Mouse (Mus musculus): Measurements from ENCODE around the gene Gm10282.

Gm10282 gene

GRCm38 (mm10) chr8:72305210-72305905, at the start of gene Gm10282:
Gene Gm10282, minus strand, starts transcription at chr8:72305260.
- DNase-seq (ENCODE audit: low spot score): no peak

GRCm38 (mm10) chr8:72354272-72354671, 49.2 kb upstream of the Gm10282 start:
- DNase-seq (ENCODE audit: low spot score): peak; percentile 68

- no peak for DNase-seq (ENCODE audit: low spot score)
Measured at GRCm38 (mm10) chr8:72353700-72354045, 48.6 kb upstream of the Gm10282 start.

GRCm38 (mm10) chr8:72352951-72353699, 48.1 kb upstream of the Gm10282 start:
- DNase-seq (ENCODE audit: low spot score): peak; percentile 47

- DNase-seq (ENCODE audit: low spot score): no peak
Measured at GRCm38 (mm10) chr8:72351405-72352005, 46.4 kb upstream of the Gm10282 start.

GRCm38 (mm10) chr8:72350727-72351126, 45.7 kb upstream of the Gm10282 start:
- no peak for DNase-seq (ENCODE audit: low spot score)

DNA sequence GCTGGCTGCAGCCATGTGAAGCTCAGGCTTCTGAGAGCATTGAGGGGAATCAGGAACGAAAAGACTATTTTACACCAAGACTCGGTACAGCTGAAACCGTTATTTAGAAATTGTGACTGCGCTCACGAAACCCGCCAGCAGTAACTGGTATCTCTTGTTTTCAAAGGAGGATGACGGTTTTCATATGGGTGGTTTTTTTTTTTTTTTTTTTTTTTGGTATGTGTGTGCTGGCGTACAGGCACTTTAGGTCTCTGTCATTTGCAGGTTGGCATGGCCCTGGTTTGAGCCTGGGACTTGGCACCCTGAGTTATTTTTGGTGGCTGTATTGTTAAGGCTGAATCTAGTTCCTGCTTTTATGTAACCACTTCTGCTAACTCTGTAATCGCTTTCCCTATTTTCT, 44.8 kb upstream of the Gm10282 start:
- no peak for DNase-seq (ENCODE audit: low spot score)

DNA sequence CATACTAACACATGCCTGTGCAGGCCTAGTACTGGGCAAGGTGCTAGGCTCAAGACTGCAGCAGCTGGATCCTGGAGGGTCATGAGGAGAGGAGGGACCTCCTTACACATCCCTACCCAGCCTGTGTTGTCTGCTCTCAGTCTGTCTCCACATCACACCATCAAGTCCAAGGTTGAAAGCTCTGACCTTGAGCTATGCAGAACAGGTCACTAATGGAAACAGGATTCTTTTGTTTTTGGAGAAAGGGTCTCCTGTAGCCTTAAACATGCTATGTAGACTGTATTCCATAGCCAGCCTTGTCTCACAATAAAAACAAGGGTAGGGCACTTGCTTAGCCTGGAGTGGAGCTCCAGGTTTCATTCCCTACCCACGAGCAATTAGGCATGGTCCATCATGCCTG, 43.9 kb upstream of the Gm10282 start:
- no peak for DNase-seq (ENCODE audit: low spot score)

DNA sequence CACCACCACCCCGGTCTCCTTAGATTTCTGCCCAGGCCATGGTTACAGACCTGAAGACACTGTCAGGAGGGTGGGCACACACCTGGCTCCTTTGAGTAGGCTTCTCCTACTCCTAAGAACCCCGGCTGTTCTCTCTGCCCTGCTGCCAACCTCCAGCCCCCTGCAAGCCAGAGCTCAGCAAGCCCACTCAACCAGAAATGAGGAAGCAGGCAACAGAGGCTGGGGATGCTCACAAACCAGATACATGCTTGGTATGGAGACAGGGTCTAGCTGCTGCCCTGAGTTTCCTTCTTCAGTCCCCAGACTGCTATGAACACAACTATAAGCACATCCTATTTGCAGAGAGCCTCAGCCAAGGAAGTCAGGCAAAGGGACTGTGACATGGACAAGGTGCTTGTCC, 43.1 kb upstream of the Gm10282 start:
- DNase-seq (ENCODE audit: low spot score): no peak

DNA sequence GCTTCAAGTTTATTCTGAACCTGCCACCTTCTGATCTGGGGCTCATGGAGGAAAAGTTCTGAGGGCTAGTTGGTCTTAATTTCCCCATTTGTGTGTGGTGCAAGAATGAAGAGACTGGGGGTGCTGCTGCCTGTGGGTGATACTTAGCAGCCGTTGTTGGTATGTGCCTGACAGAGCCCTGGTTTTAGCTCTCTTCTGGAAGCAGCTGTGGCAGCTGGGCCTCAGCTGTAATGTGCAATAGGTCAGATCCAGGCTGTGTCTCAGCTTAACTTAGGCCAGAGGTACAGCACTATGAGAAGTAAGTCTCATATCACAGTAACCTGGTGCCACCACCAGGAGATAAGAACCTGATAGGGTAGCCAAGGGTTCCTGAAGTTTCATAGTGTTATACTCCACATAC, 42.5 kb upstream of the Gm10282 start:
- DNase-seq (ENCODE audit: low spot score): no peak

GRCm38 (mm10) chr8:72343725-72344124, 38.7 kb upstream of the Gm10282 start:
- DNase-seq (ENCODE audit: low spot score): no peak

DNA sequence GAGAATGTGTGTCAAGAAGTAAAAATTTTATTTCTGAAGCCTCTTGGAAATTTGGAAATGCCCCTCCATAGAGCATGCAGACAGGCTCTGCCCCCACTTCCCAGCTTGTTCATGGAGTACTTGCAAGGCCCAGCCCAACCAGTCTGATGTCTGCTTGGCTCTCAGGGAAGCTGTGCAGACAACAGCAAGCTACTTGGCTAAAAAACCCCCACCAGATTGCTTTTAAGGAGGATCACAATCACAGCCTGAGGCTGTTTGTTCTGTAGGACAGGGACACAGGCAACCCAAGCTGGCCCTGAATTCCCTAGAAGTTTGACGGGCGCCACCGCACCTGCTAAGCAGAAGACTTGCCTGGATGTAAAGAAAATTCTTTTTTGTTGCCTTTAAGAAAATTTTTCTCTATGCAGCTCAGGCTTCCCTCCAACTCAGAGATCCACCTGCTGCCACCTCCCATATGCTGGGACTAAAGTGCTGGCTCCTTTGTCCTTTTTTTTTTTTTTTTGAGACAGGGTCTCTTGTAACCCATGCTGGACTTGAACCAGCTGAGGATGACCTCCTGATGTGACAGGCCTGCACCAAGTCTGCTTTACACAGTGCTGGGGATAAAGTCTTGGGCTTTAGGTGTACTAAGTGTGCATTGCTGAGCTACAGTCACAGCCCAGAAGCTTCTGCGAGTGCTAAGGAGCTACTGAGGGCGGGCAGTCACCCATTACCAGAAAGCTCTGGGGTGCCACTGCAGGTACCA, 37.7 kb upstream of the Gm10282 start:
- no peak for DNase-seq (ENCODE audit: low spot score)

DNA sequence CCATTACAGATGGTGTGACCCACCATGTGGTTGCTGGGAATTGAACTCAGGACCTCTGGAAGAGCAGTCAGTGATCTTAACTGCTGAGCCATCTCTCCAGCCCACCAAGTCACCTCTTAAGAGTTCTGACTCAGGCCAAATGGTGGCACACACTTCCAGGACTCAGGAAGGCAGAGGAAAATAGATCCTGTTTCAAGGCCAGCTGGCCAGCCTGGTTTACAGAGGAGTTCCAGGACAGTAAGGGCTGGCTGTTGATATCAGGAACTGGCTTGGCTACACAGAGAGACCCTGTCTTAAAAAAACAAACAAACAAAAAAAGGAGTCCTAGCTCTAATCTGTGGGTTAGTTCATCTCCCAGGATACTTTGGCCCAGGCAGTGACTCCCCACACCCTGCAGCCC, 32.0 kb upstream of the Gm10282 start:
- no peak for DNase-seq (ENCODE audit: low spot score)

DNA sequence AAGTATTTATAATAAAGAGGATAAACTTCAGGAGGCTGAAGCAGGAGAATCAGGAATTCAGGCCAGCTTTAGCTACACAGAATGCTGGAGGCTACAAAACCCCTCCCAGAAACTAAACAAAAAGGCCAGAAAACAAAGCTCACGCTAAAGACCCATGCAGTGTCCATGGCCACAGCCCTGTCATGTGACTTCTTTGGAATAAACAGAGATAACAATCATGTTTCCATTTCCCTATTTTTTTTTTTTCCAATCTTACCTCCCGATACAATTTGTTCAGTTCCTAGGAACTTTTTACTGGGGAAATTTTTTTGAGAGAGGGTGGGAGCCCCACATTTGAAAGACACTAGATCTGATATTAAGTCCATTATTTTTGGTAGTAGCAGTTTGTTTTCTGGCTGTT, 31.2 kb upstream of the Gm10282 start:
- no peak for DNase-seq (ENCODE audit: low spot score)

GRCm38 (mm10) chr8:72334144-72334641, 29.1 kb upstream of the Gm10282 start:
- DNase-seq (ENCODE audit: low spot score): no peak

- DNase-seq (ENCODE audit: low spot score): no peak
Measured at GRCm38 (mm10) chr8:72333429-72334143, 28.5 kb upstream of the Gm10282 start.

DNA sequence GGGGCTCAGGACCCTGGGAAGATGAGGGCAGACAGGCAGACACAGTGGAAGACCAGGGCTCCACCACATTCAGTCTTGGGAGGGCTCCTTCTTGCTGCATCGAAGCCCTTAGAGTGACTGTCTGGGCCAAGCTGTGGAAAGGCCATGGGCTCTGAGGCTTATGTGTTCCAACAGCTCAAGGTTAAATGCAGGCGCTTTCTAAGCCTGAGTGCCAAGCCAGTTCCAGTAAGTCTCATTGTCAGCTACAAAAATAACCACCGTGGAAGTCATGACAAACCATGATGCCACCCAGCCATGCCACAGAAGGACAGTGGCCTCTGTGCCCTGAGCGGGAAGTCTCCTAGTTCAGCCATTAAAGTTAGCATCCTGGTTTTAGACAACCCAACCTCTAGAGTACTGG, 26.6 kb upstream of the Gm10282 start:
- no peak for DNase-seq (ENCODE audit: low spot score)

DNA sequence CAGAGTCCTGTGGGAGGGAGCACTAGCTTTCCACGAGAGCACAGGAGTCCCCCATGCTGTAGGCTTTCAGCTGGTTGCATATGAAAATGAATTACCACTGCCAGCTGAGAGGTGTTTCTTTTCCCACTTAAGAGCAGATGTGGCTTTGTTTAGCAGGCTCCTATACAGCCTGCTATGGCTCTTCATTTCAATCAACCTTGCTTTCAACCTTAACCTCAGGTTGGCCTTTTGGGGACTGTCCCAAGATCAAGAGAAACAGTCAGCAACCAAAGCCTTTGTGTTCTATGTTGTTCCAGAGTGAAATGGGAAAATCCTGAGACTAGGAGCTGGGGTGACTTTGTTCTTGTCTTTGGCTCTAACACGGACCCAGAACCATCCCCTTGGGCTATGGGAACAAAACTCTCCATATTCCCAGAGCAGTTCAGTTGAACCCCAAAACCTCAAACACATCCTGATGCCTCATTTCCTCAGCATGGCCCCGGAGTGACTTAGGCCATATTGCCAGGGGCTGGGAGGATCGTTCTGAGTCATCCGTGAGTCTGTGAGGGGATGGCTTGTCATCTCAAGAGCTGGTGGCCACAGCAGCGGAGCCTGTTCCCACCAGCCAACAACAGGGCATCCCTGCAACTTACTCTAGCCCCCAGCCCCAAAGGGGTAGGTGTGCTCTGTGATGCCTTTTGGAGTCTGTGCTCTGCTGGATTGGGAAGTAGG, 25.9 kb upstream of the Gm10282 start:
- DNase-seq (ENCODE audit: low spot score): no peak

GRCm38 (mm10) chr8:72329116-72329515, 24.1 kb upstream of the Gm10282 start:
- DNase-seq (ENCODE audit: low spot score): no peak

GRCm38 (mm10) chr8:72324708-72325107, 19.6 kb upstream of the Gm10282 start:
- DNase-seq (ENCODE audit: low spot score): no peak

DNA sequence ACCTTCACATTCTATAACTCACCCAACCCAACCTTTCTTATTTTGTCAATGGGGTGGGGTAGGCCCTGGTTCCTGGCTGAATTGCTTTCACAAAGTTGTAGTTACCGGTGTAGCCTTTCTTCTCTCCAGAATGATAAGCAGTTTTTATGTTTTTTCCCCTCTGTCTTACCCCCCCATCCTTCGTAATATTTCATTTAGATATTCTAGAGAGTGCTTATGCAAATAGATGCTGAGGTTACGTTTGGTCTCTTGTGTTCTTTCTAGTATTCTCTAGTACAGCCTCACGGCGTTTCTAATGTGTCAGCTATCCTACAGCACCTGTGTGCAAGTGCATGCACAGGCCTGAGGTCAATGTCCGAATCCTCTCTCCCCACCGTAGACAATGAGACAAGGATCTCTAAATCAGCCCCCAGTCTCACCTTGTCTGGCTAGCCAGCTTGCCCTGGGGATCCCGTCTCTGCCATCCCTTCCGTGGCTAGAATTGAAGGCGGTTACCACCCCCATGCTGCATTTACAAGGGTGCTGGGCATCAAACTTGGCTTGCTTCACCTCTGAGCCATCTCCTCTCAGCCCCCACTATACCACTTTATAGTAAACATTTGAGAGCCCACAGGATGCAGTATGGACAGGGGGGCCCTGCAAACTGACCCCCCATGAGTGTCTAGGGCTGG, 19.1 kb upstream of the Gm10282 start:
- peak; percentile 27 for DNase-seq (ENCODE audit: low spot score)
